Mouse (Mus musculus) liver, adult 2 months (tissue): ENCODE results near the gene Olfr484. TPM values are rescaled to one million over a fixed set of nuclear protein-coding genes. Genes with fewer than 3 reads are reported as not detected.
"Not testable (repeated sequence)": the region's sequence is repeated elsewhere in the genome, so short reads cannot be mapped to it uniquely, and the experiment has no call there.

ENCODE experiments used
- DNase-seq: peaks from one replicate; pipeline ENCODE4 v3.0.0-alpha.2; 2011; ENCODE audit warnings: low read depth, low spot score; ENCODE audit errors: extremely low read depth
- H3K27ac ChIP-seq: fragments of 200-500 bp; replicated peaks from 2 replicates; pipeline ENCODE4 v1.5.1; 2012; ENCODE audit warnings: low read depth, mild to moderate bottlenecking, control low read depth, inconsistent platforms, low read length; ENCODE audit not compliant: insufficient read depth
- H3K27me3 ChIP-seq: fragments of 200-500 bp; 2 replicates; pipeline ENCODE4 v1.6.1; 2012; ENCODE audit warnings: mild to moderate bottlenecking, moderate library complexity, low read length, inconsistent platforms; ENCODE audit not compliant: control insufficient read depth, insufficient read depth
- H3K36me3 ChIP-seq: fragments of 200-500 bp; 2 replicates; pipeline ENCODE4 v1.6.1; 2012; ENCODE audit warnings: low read length, inconsistent platforms; ENCODE audit not compliant: control insufficient read depth, insufficient read depth
- H3K4me1 ChIP-seq: fragments of 200-500 bp; 2 replicates; pipeline ENCODE4 v1.6.1; 2011; ENCODE audit warnings: low read length; ENCODE audit not compliant: control insufficient read depth, insufficient read depth
- H3K4me3 ChIP-seq: fragments of 200-500 bp; 2 replicates; pipeline ENCODE4 v1.5.1; 2011; ENCODE audit warnings: low read depth, mild to moderate bottlenecking, control low read depth, low read length, moderate library complexity; ENCODE audit not compliant: insufficient read depth
- H3K79me2 ChIP-seq: fragments of 200-500 bp; 2 replicates; pipeline ENCODE4 v1.6.1; 2012; ENCODE audit warnings: inconsistent platforms, mild to moderate bottlenecking, low read length, moderate library complexity; ENCODE audit not compliant: control insufficient read depth, insufficient read depth
- H3K9ac ChIP-seq: fragments of 200-500 bp; 2 replicates; pipeline ENCODE4 v1.6.1; 2012; ENCODE audit warnings: low read depth, mild to moderate bottlenecking, control low read depth, inconsistent platforms, low read length
- CTCF ChIP-seq: fragments of 200-500 bp; IDR thresholded peaks from 2 replicates; pipeline ENCODE4 v1.5.1; 2011; ENCODE audit warnings: low read depth, low read length, control low read depth
- POLR2A ChIP-seq: fragments of 200-500 bp; IDR thresholded peaks from 2 replicates; pipeline ENCODE4 v1.6.1; 2011; ENCODE audit warnings: low read length, control low read depth; ENCODE audit not compliant: insufficient read depth; ENCODE audit errors: extremely low read depth
- WGBS: fragments of 180-500 bp; shearing (Covaris S2); methylation state at CpG from one replicate; pipeline ENCODE4 v1.1.7; 2018; 5-methylcytosine and 5-hydroxymethylcytosine counted together
- polyA plus RNA-seq: library from polyadenylated mRNA; depleted of rRNA; stranded (reverse); fragments of >200 nt; gene quantifications from 2 replicates; pipeline ENCODE4 v1.2.3, GENCODE M21; 2012; rRNA removed
- total RNA-seq: library from RNA; depleted of rRNA; stranded (reverse); fragments of >200 nt; gene quantifications from 2 replicates; pipeline ENCODE4 v1.2.3, GENCODE M21; 2014; rRNA removed

Olfr484 gene
- total RNA-seq (not detected in 2 replicates), polyA plus RNA-seq (not detected in 2 replicates)

DNA sequence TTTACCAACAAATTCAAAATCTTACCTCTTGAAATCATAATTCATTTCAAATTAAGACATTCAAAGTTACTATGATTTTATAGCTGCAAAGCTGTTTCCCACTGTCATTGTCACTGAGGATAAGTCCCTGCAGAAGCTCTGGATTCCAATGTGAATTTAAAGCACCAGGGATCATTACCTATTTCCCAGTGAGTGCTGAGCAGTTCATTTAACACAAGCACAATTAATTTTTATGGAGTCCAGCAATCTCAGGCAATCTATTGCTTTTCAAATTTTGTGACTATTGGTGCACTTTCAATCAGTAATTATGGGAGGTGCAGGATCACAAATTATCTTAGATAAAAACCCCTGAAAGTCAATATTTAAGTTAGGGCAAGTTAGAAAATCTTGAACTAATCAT, at the start of gene Olfr484:
Gene Olfr484, minus strand, starts transcription at position 101 of the 400 bp plus-strand sequence.
- H3K27ac ChIP-seq, result no peak within 1 kb of the TSS
- TF ChIP-seq POLR2A (no peak), CTCF (no peak)
- H3K4me1 ChIP-seq, result no peaks in the 10 kb centered on the region
- no peak within 1 kb of the TSS for H3K4me3 ChIP-seq
- no peaks in the 10 kb centered on the region for H3K36me3 ChIP-seq
- no peak for DNase-seq
- no peak within 1 kb of the TSS for H3K9ac ChIP-seq
- no peaks in the 10 kb centered on the region for H3K27me3 ChIP-seq
- H3K79me2 ChIP-seq, result no peaks in the 10 kb centered on the region

DNA sequence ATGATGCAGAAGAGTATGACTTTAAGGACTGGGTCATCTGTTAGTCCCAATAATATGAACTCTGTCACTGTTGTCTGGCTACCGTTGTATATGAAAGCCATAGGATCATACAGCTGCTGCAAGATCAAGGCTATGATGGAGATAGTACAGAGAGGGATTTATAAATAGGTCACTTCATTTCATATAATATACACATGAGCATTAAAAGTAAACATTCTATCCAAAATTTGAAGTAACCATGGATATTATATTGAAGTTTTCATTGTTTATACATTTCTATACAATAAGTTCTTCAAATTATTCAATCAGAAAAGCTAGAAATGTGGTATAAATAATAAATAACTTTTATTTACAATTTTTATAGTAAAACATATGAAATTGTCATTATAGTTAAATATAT, 45.4 kb upstream of the Olfr484 start, which contains the start of gene Olfr486:
Gene Olfr486, minus strand, starts transcription at position 101 of the 400 bp plus-strand sequence.
- not testable (repeated sequence) for DNase-seq, H3K79me2 ChIP-seq, H3K9ac ChIP-seq, H3K27me3 ChIP-seq, H3K27ac ChIP-seq, H3K4me3 ChIP-seq, H3K36me3 ChIP-seq, H3K4me1 ChIP-seq
- WGBS, result 93% methylated on average over 1 of the region's 1 CpGs

- TF ChIP-seq CTCF, result no peak
- TF ChIP-seq POLR2A, result no peak
- Histone ChIP-seq H3K79me2 (no peaks in the 10 kb centered on the region), H3K4me1 (no peaks in the 10 kb centered on the region), H3K27ac (no peak within 1 kb of the TSS), H3K36me3 (no peaks in the 10 kb centered on the region), H3K4me3 (no peak within 1 kb of the TSS), H3K9ac (no peak within 1 kb of the TSS), H3K27me3 (no peaks in the 10 kb centered on the region)
- no peak for DNase-seq
These were observed 32.5 kb upstream of the Olfr484 start, which contains the start of gene Olfr485 for GRCm38 (mm10) chr7:108159771-108160170. Olfr485 (minus strand) TSS chr7:108159871.

GRCm38 (mm10) chr7:108121416-108121815, 5.8 kb downstream of the Olfr484 start:
- TF ChIP-seq CTCF (no peak), POLR2A (no peak)
- no peak overlapping the region for H3K27ac ChIP-seq

GRCm38 (mm10) chr7:108120681-108121080, 6.6 kb downstream of the Olfr484 start:
- H3K4me1 ChIP-seq, result no peaks in the 10 kb centered on the region
- no peaks in the 10 kb centered on the region for H3K27me3 ChIP-seq
- H3K4me3 ChIP-seq, result no peak overlapping the region
- no peaks in the 10 kb centered on the region for H3K36me3 ChIP-seq
- DNase-seq, result no peak
- WGBS, result 23% methylated on average over 1 of the region's 1 CpGs
- no peak overlapping the region for H3K9ac ChIP-seq
- H3K27ac ChIP-seq, result no peak overlapping the region
- TF ChIP-seq POLR2A, result no peak
- no peak for TF ChIP-seq CTCF
- no peaks in the 10 kb centered on the region for H3K79me2 ChIP-seq

More at GRCm38 (mm10) chr7:108121416-108121815, 5.8 kb downstream of the Olfr484 start:
- Histone ChIP-seq H3K4me3 (no peak overlapping the region), H3K4me1 (no peaks in the 10 kb centered on the region), H3K79me2 (no peaks in the 10 kb centered on the region), H3K36me3 (no peaks in the 10 kb centered on the region), H3K27me3 (no peaks in the 10 kb centered on the region), H3K9ac (no peak overlapping the region)
- no peak for DNase-seq
- 53% methylated on average over 1 of the region's 1 CpGs for whole genome bisulfite sequencing

GRCm38 (mm10) chr7:108100549-108100948, 26.7 kb downstream of the Olfr484 start, which contains the start of gene Olfr483:
Olfr483 (plus strand) TSS chr7:108100849.
- 75% methylated on average over 1 of the region's 1 CpGs for WGBS
- no peak within 1 kb of the TSS for H3K27ac ChIP-seq
- H3K4me3 ChIP-seq, result no peak within 1 kb of the TSS
- H3K9ac ChIP-seq, result no peak within 1 kb of the TSS
- H3K4me1 ChIP-seq, result no peaks in the 10 kb centered on the region
- H3K79me2 ChIP-seq, result no peaks in the 10 kb centered on the region
- no peaks in the 10 kb centered on the region for H3K36me3 ChIP-seq
- H3K27me3 ChIP-seq, result no peaks in the 10 kb centered on the region
- TF ChIP-seq POLR2A (no peak), CTCF (no peak)
- no peak for DNase-seq
